Mouse (Mus musculus): ENCODE results near the gene Rab12. TPM values are rescaled to one million over a fixed set of nuclear protein-coding genes. Genes with fewer than 3 reads are reported as not detected.

Gene Rab12
- polyA plus RNA-seq, 1 experiment from 2014 or later: 5.2 TPM

Other genes starting within 250 kb of the Rab12 start
- gene Mtcl1, start 70.0 kb downstream of the Rab12 start, polyA plus RNA-seq (2015; fragmentation: Nextera tagmentation; extraction: Ambion mirVana): 4.0 and 4.1 TPM in 2 replicates
- 4.5 and 9.1 TPM in 2 replicates for gene Themis3, start 74.9 kb upstream of the Rab12 start, polyA plus RNA-seq (2015; fragmentation: Nextera tagmentation; extraction: Ambion mirVana)

All from intestine, embryonic 16.5 days (tissue).